Mouse (Mus musculus) left cerebral cortex, postnatal 4 days (tissue): Measurements from ENCODE around the gene Siah1b. TPM values are rescaled to one million over a fixed set of nuclear protein-coding genes. Genes with fewer than 3 reads are reported as not detected.

Source experiments
- DNase-seq: peaks from one replicate; pipeline ENCODE4 v3.0.0-alpha.2; 2022
- intact Hi-C: fragments of 180-260 bp; cut with DNase I; formaldehyde crosslinking; loops from one replicate; pipeline ENCODE4 v1.15.1; 2025
- total RNA-seq, 2 experiments: library from RNA; stranded (reverse); gene quantifications; 2 replicates each; pipeline ENCODE4 v1.2.3; 2021

Gene Siah1b
- total RNA-seq, 2 experiments from 2014 or later = 11.5 to 11.9 TPM

GRCm38 (mm10) chrX:164035401-164035800 is 40.9 kb downstream of the Siah1b start:
- intact Hi-C loops = no loop called here
- no peak for DNase-seq

GRCm38 (mm10) chrX:164032526-164032925 is 43.8 kb downstream of the Siah1b start:
- intact Hi-C loops = no loop called here
- DNase-seq = no peak

GRCm38 (mm10) chrX:164027607-164028289 is 48.5 kb downstream of the Siah1b start, which contains the start of gene Car5b:
Gene Car5b (minus strand): TSS chrX:164027997.
- intact Hi-C loops = no loop called here
- peak; percentile 72 for DNase-seq

Other genes with a start within 250 kb of the Siah1b start
- 10 to 100 TPM; 44.9 to 48.9 TPM for gene Ap1s2, start 167.5 kb downstream of the Siah1b start, total RNA-seq
- 10 to 100 TPM; 33.7 to 38.4 TPM for gene Zrsr2, start 117.8 kb downstream of the Siah1b start, total RNA-seq
- 1 to 10 TPM; 2.0 to 2.1 TPM for gene Car5b, start 48.5 kb downstream of the Siah1b start, total RNA-seq
- not detected for gene Cltrn, start 12.3 kb upstream of the Siah1b start, total RNA-seq
- gene Ace2, start 62.8 kb upstream of the Siah1b start, total RNA-seq = under 1 TPM; 0.22 to 0.81 TPM
- gene Bmx, start 181.7 kb upstream of the Siah1b start, total RNA-seq = under 1 TPM; 0.48 to 0.64 TPM
- 1 to 10 TPM; 2.5 to 2.8 TPM for gene Pir, start 192.9 kb upstream of the Siah1b start, total RNA-seq